Mouse (Mus musculus): ENCODE measurements around the gene Iqcj. TPM values are rescaled to one million over a fixed set of nuclear protein-coding genes. Genes with fewer than 3 reads are reported as not detected.

Iqcj gene
- not detected for polyA plus RNA-seq (2017; shearing (Covaris generic))

DNA sequence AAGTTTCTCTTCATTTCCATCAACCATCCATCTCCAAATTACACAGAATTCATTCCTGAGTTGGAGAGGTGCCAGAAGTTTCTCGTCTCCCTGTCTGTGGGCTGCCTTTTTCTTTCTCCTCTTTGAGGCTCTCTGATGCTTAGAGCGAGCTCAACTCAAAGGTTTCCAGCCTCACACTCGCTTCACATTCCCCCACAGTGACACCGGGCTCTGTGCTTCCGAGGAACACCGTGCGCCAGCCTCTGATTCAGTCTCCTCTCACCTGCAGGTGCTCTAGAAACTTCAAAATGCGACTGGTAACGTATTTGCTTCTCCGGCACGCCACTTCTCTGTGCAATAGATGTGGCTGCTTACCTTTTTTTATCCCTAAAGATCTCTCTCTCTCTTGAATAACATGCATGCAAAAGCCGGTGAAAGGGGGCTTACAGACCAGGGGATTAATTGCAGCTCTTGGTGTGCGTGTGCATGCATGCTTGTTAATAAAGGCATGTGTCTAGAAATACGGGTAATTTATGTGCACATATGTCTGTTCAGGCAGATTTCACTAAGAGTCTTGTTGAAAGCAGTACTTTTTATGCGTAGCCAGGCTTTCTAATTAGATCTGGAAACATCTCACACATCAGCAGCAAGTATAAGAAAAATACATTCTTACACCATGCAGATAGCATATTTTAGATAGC is at the start of gene Iqcj, which contains the start of gene Iqschfp:
Iqcj (plus strand) TSS at position 195 of the 680 bp plus-strand sequence.
Iqschfp (plus strand) TSS at position 207 of the 680 bp plus-strand sequence.

DNA sequence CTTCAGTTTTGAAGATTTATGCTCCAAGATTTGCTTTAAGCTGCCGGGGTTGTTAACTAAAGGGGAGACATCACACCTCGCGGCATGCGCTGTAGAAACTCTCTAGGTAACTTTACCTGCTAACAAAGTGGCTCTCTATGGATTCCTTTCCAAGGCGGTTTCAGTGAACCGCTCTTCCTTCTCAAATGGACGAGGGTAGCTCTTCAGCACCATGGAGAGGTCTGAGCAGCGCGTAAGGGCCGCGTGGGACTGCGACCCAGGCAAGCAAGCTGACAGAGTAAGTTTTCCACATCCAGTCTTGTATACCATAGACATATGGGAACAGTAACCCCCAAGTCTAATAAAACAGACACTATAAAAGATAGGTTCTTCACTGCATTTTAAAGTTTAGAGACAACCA is 172.7 kb downstream of the Iqcj start, which contains the start of gene Schip1:
Schip1 (plus strand) TSS at position 72 of the 400 bp plus-strand sequence.

Other genes with a start within 250 kb of the Iqcj start
- not detected for gene Iqschfp, start within 50 bp of the Iqcj start, polyA plus RNA-seq (2017; shearing (Covaris generic))
- gene Schip1, start 172.6 kb downstream of the Iqcj start, polyA plus RNA-seq (2017; shearing (Covaris generic)), result not detected

Measured in CD4-positive, CD25-positive, alpha-beta regulatory T cell, adult 9 weeks (primary cell).